Mouse (Mus musculus): ENCODE measurements at regions not wholly inside any gene's neighbourhood (a gene's known extent, or its start where the extent isn't known, plus 50 kb on each side); places are given as distances from the start of the nearest gene placed in this dataset.

- no peak overlapping the region for H3K9ac ChIP-seq
- H3K36me3 ChIP-seq (ENCODE audit: poor library complexity, severe bottlenecking) = no peaks in the 10 kb centered on the region
- no peaks in the 10 kb centered on the region for H3K4me1 ChIP-seq
- 48% methylated on average over 1 of the region's 1 CpGs for WGBS
- H3K4me2 ChIP-seq = no peak overlapping the region
- no peak overlapping the region for H3K4me3 ChIP-seq
- ATAC-seq = no peak
- no peaks in the 10 kb centered on the region for H3K9me3 ChIP-seq (replicated peaks)
- no peak overlapping the region for H3K27ac ChIP-seq
- H3K27me3 ChIP-seq = no peaks in the 10 kb centered on the region
Observed at GRCm38 (mm10) chr9:26502027-26502426, 231.5 kb upstream of the B3gat1 start.

GRCm38 (mm10) chr9:26505941-26506340 lies 227.6 kb upstream of the B3gat1 start:
- WGBS = 95% methylated on average over 2 of the region's 2 CpGs
- Histone ChIP-seq H3K27ac (no peak overlapping the region), H3K4me1 (no peaks in the 10 kb centered on the region), H3K36me3 (ENCODE audit: poor library complexity, severe bottlenecking) (no peaks in the 10 kb centered on the region), H3K9ac (no peak overlapping the region), H3K9me3 (replicated peaks) (no peaks in the 10 kb centered on the region), H3K27me3 (no peaks in the 10 kb centered on the region), H3K4me3 (no peak overlapping the region), H3K4me2 (no peak overlapping the region)
- no peak for ATAC-seq

GRCm38 (mm10) chr9:26518651-26519050 lies 214.9 kb upstream of the B3gat1 start:
- peak; percentile 75 for ATAC-seq
- H3K36me3 ChIP-seq (ENCODE audit: poor library complexity, severe bottlenecking) = no peaks in the 10 kb centered on the region
- no peaks in the 10 kb centered on the region for H3K27me3 ChIP-seq
- no peak overlapping the region for H3K4me3 ChIP-seq
- H3K4me2 ChIP-seq = no peak overlapping the region
- WGBS = 9% methylated on average over 2 of the region's 2 CpGs
- peaks cover 24% of the 10 kb centered on the region for H3K4me1 ChIP-seq
- H3K9ac ChIP-seq = no peak overlapping the region
- no peak overlapping the region for H3K27ac ChIP-seq
- H3K9me3 ChIP-seq (replicated peaks) = no peaks in the 10 kb centered on the region

DNA sequence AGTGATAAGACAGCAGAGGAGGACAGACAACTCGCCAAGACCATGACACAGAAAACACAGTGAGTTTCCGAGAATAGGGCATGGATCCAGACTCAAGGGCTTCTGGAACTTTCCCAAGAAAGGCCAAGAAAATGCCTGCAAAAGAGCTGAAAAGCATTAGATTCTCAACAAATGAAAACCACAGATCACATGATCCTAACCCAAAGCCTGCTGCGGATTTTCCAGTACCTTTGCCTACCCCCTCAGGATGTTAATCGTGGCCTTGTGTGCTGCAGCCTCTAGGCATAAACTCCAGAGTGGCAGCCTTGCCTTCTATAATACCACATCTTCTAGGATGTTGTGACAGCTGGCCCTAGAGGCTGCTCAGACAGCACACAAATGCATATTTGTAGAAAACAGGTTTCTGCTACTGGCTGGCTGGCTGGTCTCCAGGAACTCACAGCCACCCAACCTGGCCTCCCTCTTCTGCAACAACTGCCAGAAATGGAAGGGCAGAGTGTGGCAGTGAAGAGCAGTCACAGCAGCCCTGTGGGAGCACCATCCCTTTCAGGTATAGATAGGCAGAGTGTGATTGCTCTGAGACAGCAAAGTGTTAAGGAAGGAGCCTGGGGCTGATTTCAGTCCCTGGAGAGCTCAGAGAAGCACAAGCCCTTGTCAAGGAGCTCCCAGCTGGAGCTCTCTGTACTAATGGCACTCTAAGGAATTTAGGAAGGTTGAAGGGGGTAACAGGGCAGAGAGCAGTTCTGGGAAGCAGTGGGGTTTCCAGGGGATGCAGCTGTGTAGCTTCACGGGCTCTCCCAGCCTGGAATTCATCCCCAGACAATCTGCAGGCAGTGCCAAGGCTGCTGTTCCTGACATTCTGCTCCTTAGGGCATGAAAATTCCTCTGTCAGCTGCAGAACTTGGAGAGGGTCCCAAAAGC lies 213.7 kb upstream of the B3gat1 start:
- 30% methylated on average over 5 of the region's 5 CpGs for WGBS
- Histone ChIP-seq H3K9me3 (replicated peaks) (no peaks in the 10 kb centered on the region), H3K27ac (peak overlapping the region; percentile 72), H3K27me3 (no peaks in the 10 kb centered on the region), H3K9ac (no peak overlapping the region), H3K4me2 (no peak overlapping the region; the same call in 1 of the 2 replicates), H3K4me3 (no peak overlapping the region), H3K36me3 (ENCODE audit: poor library complexity, severe bottlenecking) (no peaks in the 10 kb centered on the region), H3K4me1 (peaks cover 24% of the 10 kb centered on the region)
- peak; percentile 82 for ATAC-seq

DNA sequence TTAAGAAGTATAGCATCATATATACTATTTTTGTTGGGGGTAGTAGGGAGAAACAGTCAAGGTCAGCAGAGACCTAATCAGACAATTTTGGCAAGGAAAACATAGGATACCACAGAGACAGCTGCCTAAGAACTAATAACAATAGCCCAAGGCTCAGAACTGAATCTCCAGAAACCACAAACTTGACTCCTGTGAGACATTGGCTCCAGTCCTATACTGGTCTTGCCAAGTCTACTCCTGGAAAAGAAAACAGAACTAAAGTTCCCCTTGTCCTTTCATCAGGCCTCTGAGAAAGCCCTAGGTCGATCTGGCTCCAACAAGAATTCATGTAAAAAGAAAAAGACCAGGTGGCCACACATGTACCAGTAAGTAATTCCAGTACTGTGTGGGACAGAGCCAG lies 209.4 kb upstream of the B3gat1 start:
- no peaks in the 10 kb centered on the region for H3K27me3 ChIP-seq
- no peak for ATAC-seq
- H3K4me2 ChIP-seq = no peak overlapping the region
- no peaks in the 10 kb centered on the region for H3K36me3 ChIP-seq (ENCODE audit: poor library complexity, severe bottlenecking)
- H3K9me3 ChIP-seq (replicated peaks) = no peaks in the 10 kb centered on the region
- no peak overlapping the region for H3K4me3 ChIP-seq
- no peak overlapping the region for H3K9ac ChIP-seq
- H3K27ac ChIP-seq = no peak overlapping the region
- H3K4me1 ChIP-seq = peaks cover 14% of the 10 kb centered on the region
- WGBS = 65% methylated on average over 1 of the region's 1 CpGs

GRCm38 (mm10) chr9:26528761-26529160 lies 204.8 kb upstream of the B3gat1 start:
- H3K4me1 ChIP-seq = no peaks in the 10 kb centered on the region; the same call in 1 of the 2 replicates
- H3K4me2 ChIP-seq = no peak overlapping the region
- no peak overlapping the region for H3K9ac ChIP-seq
- ATAC-seq = peak; percentile 45; the same call in 1 of the 2 replicates
- no peak overlapping the region for H3K4me3 ChIP-seq
- WGBS = 11% methylated on average over 3 of the region's 3 CpGs
- H3K36me3 ChIP-seq (ENCODE audit: poor library complexity, severe bottlenecking) = no peaks in the 10 kb centered on the region
- no peaks in the 10 kb centered on the region for H3K9me3 ChIP-seq (replicated peaks)
- H3K27me3 ChIP-seq = no peaks in the 10 kb centered on the region
- no peak overlapping the region for H3K27ac ChIP-seq

DNA sequence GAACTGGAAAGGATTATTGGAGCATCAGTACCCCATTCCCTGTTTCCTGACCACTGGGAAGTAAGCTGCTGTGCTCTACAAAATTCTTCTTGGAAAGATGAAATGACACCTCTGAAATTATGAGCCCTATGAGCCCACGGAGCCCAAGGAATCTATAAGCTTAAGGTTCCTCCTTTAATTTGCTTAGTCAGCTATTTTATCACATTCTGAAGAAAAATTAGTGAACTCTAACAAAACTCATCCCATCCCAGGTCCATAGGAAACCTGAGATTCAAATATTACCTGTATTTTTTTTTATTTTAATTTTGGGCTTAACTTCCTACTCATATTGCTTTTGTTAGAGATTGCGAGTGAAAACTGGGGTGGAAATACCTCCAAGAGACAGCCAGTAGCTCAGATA lies 194.5 kb upstream of the B3gat1 start:
- no peaks in the 10 kb centered on the region for H3K9me3 ChIP-seq (replicated peaks)
- no peak overlapping the region for H3K4me3 ChIP-seq
- H3K27ac ChIP-seq = no peak overlapping the region
- no peaks in the 10 kb centered on the region for H3K36me3 ChIP-seq (ENCODE audit: poor library complexity, severe bottlenecking)
- H3K27me3 ChIP-seq = no peaks in the 10 kb centered on the region
- WGBS = 94% methylated on average over 2 of the region's 2 CpGs
- no peaks in the 10 kb centered on the region; the same call in 1 of the 2 replicates for H3K4me1 ChIP-seq
- no peak for ATAC-seq
- H3K9ac ChIP-seq = no peak overlapping the region
- H3K4me2 ChIP-seq = no peak overlapping the region

DNA sequence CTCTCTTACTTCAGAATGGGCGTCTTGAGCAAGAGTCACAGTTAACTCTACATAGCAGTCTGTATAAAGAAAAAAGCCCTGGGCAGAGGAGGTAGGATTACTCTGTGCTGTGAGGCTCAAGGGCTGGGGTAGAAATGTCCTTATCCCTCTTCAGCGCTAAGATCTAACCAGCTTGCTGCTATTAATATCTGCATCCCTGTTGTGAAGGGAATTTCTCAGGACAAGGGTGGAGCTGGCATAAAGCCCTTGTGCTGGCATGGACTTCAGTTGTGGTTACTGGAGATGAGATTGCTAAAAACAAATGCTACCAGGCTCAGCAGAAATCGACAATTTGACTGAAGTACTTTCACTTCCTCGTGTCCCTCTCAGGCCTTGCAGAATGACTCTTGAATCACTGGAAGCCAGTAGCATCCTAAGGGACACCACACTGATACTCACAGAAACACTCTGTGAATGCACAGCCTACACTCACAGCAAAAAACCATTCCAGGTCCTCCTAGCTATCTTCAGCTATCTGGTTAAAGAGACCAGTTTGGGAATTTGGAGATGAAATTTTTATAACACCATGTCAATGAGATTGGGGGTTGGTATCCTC lies 185.1 kb upstream of the B3gat1 start:
- H3K27me3 ChIP-seq = no peaks in the 10 kb centered on the region
- ATAC-seq = no peak
- H3K4me3 ChIP-seq = no peak overlapping the region
- WGBS = 79% methylated on average over 4 of the region's 4 CpGs
- H3K27ac ChIP-seq = no peak overlapping the region
- H3K9ac ChIP-seq = no peak overlapping the region
- H3K4me2 ChIP-seq = no peak overlapping the region
- H3K36me3 ChIP-seq (ENCODE audit: poor library complexity, severe bottlenecking) = no peaks in the 10 kb centered on the region
- no peaks in the 10 kb centered on the region for H3K4me1 ChIP-seq
- no peaks in the 10 kb centered on the region for H3K9me3 ChIP-seq (replicated peaks)

DNA sequence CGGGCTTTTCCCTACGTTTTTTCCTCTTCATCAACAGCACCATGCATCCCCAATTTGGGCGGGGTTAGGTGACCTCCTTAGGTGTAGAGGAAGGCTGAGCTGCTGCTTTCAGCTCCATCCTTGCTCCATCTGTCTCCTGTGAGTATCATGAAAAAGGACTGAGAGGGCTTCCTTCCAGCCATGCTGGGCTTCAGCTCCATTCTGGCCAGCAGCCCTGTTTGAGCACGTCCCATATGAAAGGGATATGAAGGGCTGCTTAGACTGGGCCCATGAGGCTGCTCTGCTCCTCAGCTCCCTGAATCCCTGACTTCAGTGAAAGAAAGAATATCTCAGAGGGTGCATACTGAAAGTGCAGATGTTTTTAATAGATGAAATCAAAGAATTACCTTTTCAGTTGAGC lies 184.4 kb upstream of the B3gat1 start:
- no peak overlapping the region for H3K4me3 ChIP-seq
- H3K4me2 ChIP-seq = no peak overlapping the region
- no peaks in the 10 kb centered on the region for H3K27me3 ChIP-seq
- WGBS = 79% methylated on average over 4 of the region's 4 CpGs
- no peak for ATAC-seq
- H3K4me1 ChIP-seq = no peaks in the 10 kb centered on the region
- H3K9ac ChIP-seq = no peak overlapping the region
- no peaks in the 10 kb centered on the region for H3K9me3 ChIP-seq (replicated peaks)
- H3K36me3 ChIP-seq (ENCODE audit: poor library complexity, severe bottlenecking) = no peaks in the 10 kb centered on the region
- no peak overlapping the region for H3K27ac ChIP-seq

DNA sequence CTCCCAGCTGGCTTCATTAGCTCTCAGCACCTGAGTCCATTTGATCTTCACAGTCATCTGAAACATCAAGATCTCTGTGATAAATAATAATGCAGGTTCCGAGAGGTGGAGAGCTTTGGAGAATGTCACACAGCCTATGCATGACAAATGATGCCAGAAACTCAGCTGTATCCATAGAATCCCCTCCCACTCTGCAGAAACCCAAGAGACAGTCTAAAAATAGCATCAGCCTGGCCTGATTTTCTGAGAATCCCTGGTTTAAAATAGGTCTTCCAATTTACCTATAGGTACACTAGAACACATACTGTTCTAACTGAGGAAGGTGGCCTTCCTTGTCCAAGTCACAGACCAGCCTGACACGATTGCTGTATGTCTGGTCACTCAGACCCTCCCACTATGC lies 184.0 kb upstream of the B3gat1 start:
- Histone ChIP-seq H3K9ac (no peak overlapping the region), H3K4me1 (no peaks in the 10 kb centered on the region), H3K4me2 (no peak overlapping the region), H3K27ac (no peak overlapping the region), H3K27me3 (no peaks in the 10 kb centered on the region), H3K36me3 (ENCODE audit: poor library complexity, severe bottlenecking) (no peaks in the 10 kb centered on the region), H3K4me3 (no peak overlapping the region), H3K9me3 (replicated peaks) (no peaks in the 10 kb centered on the region)
- ATAC-seq = no peak
- WGBS = 81% methylated on average over 2 of the region's 2 CpGs

DNA sequence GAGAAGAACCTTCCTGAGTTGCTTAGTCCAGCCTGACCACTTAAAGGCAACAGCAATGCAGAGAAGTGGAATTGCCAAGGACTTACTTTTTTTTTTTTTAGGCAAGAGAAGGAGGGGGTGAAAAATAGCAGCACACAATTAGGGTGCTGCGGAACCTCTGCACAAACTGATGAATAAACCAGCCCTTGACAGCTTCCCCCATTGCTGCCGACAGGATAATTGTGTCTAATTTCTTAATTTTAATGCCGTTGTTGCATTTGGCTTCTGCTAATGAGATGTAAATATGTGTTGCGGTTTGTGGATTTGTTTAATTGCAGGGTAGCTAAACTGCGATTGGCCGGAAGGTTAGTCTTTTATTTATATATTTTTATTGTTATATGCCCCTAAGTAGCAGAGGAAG lies 157.5 kb upstream of the B3gat1 start:
- Histone ChIP-seq H3K4me1 (no peaks in the 10 kb centered on the region), H3K9me3 (replicated peaks) (no peaks in the 10 kb centered on the region), H3K4me2 (no peak overlapping the region), H3K36me3 (ENCODE audit: poor library complexity, severe bottlenecking) (no peaks in the 10 kb centered on the region), H3K4me3 (no peak overlapping the region), H3K27ac (no peak overlapping the region), H3K9ac (no peak overlapping the region), H3K27me3 (no peaks in the 10 kb centered on the region)
- ATAC-seq = peak; percentile 48; the same call in 1 of the 2 replicates
- 61% methylated on average over 6 of the region's 6 CpGs for WGBS

DNA sequence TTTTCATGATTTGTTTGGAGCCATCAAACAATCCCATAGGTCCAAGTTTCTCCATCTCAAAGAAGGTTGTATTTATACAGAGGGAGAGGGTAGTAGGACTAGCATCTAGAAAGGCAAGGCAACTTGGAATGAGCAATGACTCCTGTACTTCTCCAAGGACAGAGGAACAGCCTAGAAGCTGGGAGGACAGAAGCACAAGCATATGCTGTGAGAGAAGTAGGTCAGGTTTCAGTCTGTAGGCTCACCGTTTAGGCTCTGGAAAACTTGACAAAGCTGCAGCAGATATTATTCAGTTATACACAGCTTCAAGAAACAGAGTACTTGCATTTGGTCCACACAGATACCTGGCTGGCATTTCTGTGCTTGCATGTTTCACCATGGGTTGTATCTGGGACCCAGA lies 131.5 kb upstream of the B3gat1 start:
- no peak for ATAC-seq

More for the DNA sequence above, 131.5 kb upstream of the B3gat1 start:
- 86% methylated on average over 1 of the region's 1 CpGs for WGBS
- Histone ChIP-seq H3K4me1 (no peaks in the 10 kb centered on the region), H3K27me3 (no peaks in the 10 kb centered on the region), H3K27ac (no peak overlapping the region), H3K4me2 (no peak overlapping the region), H3K9ac (no peak overlapping the region), H3K4me3 (no peak overlapping the region), H3K9me3 (replicated peaks) (no peaks in the 10 kb centered on the region), H3K36me3 (ENCODE audit: poor library complexity, severe bottlenecking) (no peaks in the 10 kb centered on the region)
